Mouse (Mus musculus): ENCODE measurements around the gene Rap2c. TPM values are rescaled to one million over a fixed set of nuclear protein-coding genes. Genes with fewer than 3 reads are reported as not detected.

The Rap2c gene
- polyA plus RNA-seq (2017; shearing (Covaris generic)): 10 to 100 TPM; 22.3 to 35.1 (median 25.3) TPM

DNA sequence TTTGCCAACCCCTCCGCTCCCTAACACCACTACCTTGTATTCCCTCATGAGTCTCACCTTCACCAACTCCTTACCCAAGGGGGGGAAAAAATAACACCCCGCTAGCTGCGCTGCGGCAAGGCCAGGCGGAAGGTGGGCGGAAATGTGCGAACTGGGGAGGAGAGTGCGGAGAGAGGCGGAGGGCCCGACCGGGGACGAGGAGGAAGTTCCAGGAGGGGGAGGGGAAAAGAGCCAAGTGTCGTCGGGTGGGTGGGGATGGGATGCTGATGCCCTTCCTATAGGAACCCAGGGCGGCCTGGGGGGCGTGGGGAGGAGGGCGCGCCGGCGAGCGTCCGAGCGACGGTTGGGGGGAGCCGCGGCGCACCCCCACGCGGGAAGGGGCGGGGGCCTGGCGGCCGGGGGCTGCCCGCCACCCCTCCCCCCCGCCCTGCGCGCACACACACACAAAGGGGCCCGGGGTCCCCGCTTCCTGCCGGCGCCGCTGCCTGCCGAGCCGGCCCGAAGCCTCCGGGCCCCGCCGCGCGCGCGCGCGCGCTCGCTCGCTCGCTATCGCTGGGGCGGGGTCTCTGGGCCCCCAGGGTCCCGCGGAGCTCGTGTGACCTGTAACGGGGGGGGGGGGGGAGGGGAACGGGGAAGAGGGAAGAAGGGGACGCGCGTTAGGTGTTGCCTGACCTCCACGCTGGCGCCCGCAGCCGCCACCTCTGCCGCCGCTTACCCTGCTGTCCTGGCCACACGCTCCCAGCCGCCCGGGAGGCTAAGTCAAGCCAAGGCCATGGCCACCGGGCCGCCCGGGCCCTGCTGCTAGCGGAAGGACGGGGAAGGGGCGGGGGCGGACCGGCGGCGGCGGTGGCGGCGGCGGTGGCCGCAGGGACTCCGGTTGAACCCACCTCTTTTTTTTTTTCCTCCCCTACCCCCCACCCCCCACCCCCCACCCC is at the start of gene Rap2c:
TSS of gene Rap2c (minus strand) at position 168 of the 935 bp plus-strand sequence.
- peak; percentile 82 for ATAC-seq

DNA sequence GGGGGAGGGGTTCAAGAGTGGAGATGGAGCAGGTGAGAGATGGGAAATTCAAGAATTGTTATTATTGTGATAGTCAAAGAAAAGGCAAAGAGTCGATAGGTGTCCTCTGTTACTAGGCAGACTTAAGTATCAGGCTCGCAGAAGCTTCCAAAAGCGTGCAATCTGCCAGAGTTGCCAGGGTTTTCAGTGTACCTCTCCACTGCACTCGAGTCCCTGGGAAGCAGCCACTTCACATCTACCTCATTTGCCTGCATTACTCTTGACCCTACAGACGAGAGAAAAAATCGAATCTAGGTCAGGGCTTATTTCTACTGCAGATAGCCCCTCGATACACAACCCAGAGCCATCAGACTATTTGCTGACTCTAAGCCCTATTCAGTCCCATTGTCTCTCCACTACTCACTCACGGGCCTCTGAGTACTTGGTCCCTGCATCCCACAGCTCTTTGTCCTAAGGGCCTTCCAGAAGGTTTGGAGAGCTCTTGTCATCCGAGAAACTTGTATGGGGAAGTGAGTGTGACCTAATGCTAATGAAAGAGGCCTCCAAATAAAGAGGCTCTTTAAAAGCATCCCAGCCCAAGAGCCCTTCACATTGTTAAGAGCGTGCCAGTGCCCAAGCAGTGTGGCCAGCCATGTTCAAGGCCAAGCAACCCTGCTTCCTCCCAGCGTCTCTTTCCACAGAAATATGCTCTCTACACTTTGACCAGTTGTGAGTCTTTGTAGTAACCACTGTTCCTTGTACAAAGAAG is 48.9 kb upstream of the Rap2c start:
- no peak for ATAC-seq

DNA sequence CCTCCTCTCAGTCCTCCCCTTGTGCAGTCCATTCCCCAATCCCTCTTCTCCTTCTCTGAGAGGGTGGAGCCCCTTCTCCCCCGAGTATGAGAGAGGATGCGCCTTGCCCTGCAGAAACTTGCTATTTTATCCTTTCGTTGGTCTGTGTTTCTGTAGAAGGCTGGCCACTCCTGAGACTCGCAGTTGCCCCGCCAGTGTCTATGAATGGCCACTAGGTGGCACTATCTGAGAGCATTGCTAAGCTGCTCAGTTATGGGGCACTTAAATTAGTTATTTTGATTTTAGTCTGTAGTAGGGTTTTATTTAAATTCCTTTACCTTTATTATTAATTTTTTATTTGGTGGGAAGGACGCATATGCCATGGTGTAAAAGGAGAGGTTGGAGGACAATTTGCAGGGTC is 48.0 kb upstream of the Rap2c start:
- ATAC-seq: peak; percentile 67

DNA sequence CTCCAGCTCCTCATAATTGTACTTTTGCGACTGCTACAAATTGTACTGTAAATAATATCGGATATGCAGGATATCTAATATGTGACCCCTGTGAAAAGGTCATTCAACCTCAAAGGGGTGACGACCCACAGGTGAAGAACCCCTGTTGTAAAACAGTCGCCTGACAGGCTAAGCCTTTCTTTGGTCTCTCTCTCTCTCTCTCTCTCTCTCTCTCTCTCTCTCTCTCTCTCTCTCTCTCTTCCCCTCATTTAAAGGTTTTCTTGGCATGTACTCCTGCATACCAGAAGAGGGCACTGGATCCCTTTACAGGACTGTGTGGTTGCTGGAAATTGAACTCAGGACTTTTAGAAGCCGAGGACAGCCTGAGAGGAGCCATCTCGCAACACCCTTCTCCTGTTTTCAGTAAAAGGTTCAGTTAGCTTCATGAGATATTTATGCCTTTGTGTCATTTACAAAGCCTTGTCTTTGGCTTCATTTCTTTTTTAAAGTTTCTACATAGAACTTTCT is 47.4 kb upstream of the Rap2c start:
- no peak for ATAC-seq

DNA sequence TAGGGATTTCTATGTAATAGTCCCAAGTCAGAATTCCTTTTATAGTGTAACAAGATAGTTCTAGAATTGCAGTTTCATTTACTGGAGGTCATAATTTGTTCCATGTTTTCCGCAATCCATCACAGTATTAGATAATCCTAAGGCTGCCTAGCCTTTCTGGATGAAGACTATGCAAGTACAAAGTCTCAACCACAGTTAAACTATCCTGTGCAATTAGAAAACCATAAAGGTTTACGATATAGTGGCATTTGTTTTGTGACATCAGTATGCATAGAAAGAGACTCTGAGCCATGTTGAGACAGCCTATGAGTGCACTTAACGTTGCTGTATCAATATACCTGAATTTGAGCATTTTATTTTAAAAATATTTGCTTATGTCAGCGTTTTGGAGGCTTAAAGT is 42.4 kb upstream of the Rap2c start:
- no peak for ATAC-seq

DNA sequence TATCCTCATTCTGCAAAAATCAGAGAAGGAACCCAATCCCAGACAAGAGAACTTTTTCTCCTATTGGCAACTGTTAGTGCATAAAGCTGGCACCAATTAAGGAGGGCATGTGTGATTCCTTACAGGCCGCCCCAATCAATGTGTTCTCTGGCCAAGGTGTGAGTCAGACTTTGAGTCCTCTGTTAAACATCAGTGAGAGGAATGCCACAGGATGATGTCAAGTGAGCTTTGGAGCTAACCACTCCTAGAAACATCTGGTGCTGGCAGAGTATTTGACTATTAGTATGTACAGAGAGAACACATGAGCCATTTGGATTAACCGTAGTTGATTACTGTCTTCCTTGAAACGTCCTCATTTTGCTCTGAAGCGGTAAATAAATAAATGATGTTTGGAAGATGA is 40.9 kb upstream of the Rap2c start:
- no peak for ATAC-seq

DNA sequence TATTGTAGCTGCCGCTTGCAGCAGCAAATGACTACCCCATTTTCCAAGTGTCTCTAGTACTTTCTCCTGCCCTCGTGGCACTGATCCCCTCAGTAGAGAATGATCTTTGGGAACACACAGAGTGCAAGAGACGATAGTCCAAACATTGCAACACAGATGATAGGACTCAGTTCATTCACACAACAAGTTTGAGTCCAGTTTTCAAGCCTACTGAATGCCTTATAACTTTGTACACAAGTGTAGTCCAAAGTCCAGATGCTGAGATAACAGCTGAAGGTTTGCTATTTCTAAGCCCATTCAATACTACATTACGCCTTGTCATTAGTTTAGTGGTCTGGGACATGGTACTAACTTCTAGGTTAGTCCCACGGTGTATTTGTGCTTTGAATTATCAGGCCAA is 40.5 kb upstream of the Rap2c start:
- ATAC-seq: no peak

DNA sequence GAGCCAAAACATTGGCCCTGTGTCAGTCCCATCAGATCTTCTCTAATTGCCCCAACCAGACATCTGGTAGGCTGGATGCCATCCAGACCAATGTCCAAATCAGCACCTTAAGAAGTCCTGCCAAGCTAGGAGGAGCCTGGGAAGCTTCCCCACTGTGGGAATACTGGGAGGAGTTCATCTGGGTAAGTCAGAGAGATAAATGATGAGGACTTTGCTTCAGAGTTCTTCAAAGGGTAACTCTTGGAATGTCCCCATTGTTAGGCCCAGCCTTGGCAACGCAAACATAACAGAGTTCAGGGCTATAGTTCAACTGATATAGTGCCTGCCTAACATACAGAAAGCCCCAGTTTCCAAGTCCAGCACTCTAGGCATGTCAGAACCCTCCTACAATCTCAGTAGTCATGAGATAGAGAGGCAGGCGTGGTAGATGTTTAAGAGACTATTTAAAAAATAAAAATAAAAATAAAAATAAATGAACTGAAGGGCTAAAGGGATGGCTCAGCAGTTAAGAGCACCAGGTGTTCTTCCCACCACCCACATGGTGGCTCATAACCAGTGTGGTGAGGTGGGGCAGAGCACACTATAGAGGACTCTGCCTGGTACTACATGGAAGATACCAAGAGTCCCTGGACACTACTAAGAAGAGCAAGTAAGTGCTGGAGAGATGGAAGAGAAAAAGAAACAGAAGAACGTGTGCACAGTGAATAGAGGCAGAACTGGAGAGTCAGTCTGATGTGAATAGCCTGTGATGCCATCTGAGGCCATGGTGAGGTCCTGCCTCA is 34.1 kb upstream of the Rap2c start:
- no peak for ATAC-seq

DNA sequence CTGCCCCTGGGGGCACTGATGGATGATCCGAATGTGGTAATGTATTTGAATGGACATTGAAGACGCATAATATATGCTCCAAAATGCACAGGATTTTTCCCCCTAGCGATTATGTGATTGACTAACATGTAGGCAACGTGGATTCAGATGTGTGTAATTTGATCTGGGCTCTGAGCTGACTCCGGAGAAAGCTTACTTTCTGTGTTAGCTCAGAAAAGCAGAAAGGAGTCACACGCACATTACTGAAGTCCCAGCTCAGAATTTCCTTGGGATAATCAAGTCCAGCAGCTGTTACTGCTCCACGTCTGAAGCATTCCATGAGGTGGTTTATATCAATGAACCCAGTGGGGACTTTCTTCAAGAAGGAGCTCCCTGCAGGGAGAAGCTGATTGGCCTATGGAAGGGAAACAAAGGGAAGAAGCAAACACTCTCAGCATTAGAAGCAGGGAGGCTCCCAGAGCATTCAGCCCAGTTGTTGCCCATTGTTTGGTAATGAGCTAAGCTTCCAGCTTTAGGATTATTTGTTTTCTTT is 17.9 kb upstream of the Rap2c start:
- no peak for ATAC-seq

DNA sequence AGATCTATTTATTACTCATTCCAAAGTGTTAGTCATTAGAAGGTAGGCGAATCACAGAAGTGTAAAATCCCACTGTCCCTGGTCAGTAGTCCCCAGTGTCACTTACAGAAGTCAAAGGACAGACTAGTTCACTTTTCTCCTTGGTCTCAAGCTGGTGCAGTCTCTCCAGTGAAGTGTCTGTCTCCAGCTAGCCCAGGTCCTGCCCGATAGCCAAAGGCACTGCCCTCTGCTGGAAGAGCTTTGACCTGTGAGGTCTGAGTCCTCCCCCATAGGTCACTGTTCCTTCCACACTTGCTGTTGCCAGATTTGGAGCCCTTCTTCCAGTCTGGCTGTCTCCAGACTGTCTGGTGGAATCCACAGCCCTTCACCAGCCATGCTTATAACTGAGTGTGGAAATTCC is 2.1 kb upstream of the Rap2c start:
- ATAC-seq: no peak

DNA sequence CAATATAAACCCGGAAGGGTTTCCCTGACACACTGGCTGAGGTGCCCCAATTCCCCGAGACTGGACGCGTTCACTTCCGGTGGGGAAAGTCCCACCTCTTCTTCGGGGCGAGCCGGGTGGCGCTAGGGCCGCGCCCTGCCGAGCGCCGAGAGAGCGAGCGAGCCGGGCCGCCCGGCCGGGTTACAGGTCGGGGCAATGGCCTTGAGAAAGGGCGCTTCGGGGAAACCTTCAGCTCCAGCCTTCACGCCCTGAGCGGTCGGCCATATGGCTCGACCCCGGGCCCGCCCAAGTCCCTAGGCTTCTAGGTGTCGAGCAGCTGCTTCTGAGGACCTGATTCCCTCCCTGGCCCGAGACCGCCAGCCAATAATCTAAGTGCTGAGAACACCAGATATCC is 965 bp upstream of the Rap2c start:
- peak; percentile 74 for ATAC-seq

DNA sequence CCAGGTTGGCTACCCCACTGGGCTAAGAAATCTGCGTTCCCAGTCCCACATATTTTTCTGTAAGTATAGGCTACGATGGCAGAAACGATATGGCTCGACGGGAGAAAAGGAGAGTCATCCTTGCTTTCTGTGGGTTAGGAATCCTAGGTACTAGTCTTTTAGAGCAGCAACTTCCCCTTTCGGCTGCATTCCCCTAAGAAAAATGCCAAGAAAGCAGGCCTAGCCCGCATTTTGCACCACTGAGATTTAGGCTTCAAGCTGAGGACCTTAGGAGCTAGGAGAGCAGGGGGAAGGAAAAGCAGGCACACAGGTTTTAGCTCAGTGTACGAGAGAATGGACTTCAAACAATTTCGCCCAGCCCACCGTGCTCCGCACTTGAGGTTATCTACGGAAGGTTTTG is 892 bp downstream of the Rap2c start:
- no peak for ATAC-seq

DNA sequence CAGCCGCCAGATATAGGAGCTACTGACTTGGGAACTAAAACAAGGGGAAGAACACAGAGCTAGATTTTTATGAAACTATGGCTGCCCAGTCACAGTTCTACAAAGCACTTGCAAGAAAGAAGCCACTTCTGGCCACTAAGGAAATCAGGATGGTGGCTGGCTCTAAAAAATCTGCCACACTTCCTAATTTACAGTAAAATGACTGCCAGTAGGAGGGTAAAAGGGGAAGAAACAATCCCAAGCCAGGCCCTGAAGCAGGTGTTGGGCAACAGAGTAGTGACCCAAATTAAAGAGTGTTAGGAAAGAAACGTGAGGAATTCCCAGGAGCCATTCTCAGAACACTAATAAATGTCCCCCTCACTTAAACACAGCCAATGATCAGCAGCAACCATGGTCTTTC is 5.5 kb downstream of the Rap2c start:
- ATAC-seq: no peak

DNA sequence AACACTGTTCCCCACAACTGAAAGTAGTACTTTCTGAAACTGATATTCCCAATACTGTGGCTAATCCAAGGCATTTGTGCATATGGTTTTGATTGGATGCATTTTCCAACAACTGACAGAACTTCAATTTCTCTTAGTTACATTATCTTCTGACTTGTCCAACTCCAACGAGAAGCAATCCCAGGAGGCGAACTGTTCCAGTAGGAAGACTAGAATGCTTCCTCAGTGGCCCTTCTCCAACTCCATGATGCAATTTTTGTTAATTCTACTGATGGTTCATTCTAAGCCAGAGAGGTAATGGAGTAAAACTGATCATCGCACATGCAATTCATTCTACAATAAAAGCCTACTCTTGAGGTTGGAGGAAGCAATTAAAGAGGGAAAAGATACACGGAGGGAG is 7.5 kb downstream of the Rap2c start:
- ATAC-seq: no peak

DNA sequence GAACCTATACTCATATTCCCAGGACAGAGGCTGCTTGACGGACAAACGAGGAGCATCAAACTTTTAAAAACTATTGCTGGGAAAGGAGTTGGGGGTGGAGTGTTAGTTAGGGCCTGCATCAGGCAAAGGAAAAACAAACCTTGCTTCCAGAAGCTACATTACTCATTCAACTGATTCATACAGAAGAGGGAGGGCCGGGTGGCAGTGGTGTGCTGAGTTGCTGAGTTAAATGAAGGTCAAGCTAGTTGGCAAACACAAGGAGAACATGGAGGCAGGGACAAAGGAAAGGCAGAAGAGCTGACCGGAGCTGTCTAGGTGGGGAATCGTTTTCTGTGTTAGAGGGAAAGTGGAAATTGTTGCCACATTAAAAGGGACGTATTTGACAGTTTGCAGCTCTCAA is 17.0 kb downstream of the Rap2c start:
- no peak for ATAC-seq

DNA sequence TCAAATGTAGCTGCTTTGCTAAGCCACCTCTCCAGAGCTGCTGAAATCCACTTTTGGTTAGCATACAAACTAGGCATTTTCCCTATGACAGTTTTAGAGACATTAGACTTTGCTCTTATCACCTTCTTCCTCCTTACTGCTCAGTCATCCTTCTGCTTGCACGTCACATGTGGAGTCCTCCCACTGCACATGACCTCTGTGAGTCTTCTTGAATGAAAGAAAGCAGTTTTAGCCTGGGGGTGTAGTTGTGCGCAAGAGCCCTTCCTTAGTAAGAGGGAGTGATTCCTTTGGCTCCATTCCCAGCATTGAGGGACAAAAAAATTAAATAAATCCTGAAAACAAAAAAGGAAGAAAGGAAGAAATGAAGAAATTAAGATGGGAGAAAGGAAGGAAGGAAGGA is 22.5 kb downstream of the Rap2c start:
- no peak for ATAC-seq

DNA sequence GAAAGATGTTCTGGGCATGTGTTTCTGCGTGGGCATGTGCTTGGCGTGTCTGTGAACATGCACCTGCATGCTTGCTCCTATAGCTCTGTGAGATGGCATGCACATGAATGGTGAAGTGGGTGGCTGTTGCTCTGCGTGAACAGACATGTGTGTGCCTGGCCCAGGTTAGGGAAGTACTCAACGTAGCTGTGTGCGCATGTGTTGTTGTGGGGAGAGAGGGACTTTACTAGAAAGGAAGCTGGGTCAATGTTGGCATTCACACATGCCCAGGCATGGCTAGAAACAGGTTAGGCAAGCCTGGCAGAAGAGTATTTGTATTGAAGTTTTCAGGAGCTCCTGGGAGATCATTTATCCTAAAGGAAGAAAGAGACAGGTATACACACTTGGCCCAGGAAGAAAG is 26.5 kb downstream of the Rap2c start:
- ATAC-seq: no peak

DNA sequence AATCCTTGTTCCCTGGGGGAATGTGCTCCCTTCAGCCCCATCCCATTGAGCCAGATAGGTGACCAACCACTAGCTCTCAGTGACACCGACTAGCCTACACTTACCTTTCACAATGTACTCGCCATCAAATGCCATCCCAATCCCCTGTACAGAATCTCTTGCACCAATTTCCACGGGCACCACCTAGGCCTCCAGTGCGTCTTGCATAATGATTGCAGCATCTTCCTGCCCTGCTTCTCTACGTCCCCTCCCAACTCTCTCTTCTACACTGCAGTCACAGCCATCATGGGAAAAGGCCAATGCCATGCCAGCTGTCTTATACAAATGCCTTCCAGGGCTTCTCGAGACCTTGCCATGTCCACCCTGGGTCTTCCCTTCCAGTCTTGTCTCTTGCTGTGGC is 27.9 kb downstream of the Rap2c start:
- no peak for ATAC-seq

DNA sequence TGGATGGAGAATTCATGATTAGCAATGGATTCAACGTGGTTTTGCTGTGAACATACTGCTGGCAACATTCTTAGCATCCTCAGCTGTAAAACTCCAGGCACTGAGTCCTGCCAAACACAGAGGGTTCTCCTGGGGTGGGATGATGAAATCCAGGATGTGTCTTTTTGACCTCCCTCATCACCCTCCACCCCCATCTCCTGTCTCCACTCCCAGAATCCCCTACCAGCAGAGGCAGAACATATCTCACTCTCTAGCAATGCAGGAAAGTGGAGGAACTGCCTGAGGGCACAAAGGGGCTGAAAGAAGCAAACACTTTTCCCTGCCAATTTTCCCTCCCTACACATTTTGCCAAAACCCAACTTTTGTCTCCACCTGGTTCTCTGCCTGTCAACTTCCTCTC is 29.2 kb downstream of the Rap2c start:
- no peak for ATAC-seq

DNA sequence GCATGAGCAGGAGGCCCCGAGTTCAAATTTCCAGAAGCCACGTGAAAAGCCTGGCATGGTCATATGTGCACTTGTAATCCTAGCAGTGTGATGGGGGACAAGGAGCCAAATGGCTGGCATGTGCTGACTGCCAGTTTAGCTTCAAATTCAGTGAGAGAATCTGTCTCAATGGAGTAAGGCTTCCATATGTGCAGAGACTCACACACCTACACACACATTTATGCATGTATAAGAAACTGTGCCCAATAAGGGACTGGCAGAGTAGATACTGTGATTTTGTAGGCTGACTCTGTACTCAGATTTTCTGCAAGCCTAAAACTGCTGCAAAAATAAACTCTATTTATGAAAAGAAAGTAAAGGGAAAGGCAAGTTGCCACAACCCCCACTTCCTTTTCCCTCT is 39.4 kb downstream of the Rap2c start:
- no peak for ATAC-seq

DNA sequence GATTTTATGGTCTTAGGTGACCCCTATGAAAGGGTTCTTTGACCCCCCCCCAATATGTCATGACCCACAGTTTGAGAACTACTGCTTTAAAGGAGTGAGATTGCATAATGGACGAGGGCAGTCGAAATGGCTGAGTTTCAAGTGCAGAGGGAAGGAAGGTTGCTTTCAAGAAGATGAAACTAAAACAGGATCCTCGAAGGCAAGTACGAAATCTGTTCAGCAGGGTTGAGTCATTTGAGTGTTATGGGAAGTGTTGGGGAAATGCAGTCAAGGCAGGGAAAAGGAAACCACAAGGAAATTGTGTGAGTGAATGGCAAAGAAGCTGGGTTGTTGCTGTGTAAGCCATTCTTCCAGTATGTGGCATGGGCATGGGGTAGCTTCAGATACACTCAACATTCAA is 45.7 kb downstream of the Rap2c start:
- no peak for ATAC-seq

DNA sequence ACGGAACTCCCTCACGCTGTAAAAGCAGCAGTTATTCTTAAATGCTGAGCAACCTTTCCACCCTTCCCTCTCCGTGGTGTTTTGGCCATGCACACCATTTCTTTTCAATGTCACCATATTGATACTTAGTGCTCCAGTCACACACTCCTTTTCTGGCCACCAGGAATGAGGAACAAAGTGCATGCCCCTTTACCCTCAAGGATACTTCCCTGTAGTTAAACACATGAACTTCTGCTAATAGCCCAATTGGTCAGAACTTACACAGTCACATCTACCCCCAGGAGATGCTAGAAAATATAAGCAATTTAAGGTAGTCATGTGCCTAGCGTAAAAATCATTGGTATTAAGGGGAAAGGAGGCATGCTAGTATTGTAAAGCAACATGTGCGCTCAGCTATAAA is 47.9 kb downstream of the Rap2c start:
- ATAC-seq: no peak

Data from inflammation-experienced regulatory T-cells, adult 6 months (primary cell).